Mouse (Mus musculus) C2C12 (cell line): ENCODE results near the gene Etfbkmt. TPM values are rescaled to one million over a fixed set of nuclear protein-coding genes. Genes with fewer than 3 reads are reported as not detected.

Experiments used
- H3K27me3 ChIP-seq: one replicate; pipeline ENCODE4 v1.6.1; 2011; ENCODE audit not compliant: control insufficient read depth, insufficient read depth, insufficient read length
- H3K36me3 ChIP-seq: one replicate; pipeline ENCODE4 v1.6.1; 2011; ENCODE audit not compliant: control insufficient read depth, insufficient read depth
- H3K4me3 ChIP-seq: one replicate; pipeline ENCODE4 v1.5.1; 2011; ENCODE audit warnings: mild to moderate bottlenecking, control low read depth; ENCODE audit not compliant: poor library complexity, insufficient read depth, severe bottlenecking
- H3K79me2 ChIP-seq: one replicate; pipeline ENCODE4 v1.6.1; 2011; ENCODE audit not compliant: control insufficient read depth, insufficient read depth
- H3K79me3 ChIP-seq: one replicate; pipeline ENCODE4 v1.6.1; 2011; ENCODE audit warnings: low read depth, control low read depth
- H3ac ChIP-seq: one replicate; pipeline ENCODE3; 2011; ENCODE audit warnings: low read depth; ENCODE audit not compliant: control insufficient read depth, insufficient read length
- CEBPB ChIP-seq: IDR thresholded peaks from one replicate; pipeline ENCODE4 v1.6.1; 2011; ENCODE audit warnings: low read depth, mild to moderate bottlenecking, control low read depth, moderate library complexity
- CTCF ChIP-seq: IDR thresholded peaks from one replicate; pipeline ENCODE4 v1.5.1; 2011; ENCODE audit not compliant: control insufficient read depth, insufficient read depth, insufficient read length
- FOSL1 ChIP-seq: IDR thresholded peaks from one replicate; pipeline ENCODE4 v1.8.0; 2011; ENCODE audit warnings: mild to moderate bottlenecking, low read length; ENCODE audit not compliant: poor library complexity, insufficient read depth, severe bottlenecking
- MAX ChIP-seq: IDR thresholded peaks from one replicate; pipeline ENCODE4 v1.6.1; 2011; ENCODE audit warnings: mild to moderate bottlenecking, control low read depth
- MYOD1 ChIP-seq: IDR thresholded peaks from one replicate; pipeline ENCODE4 v1.6.1; 2011; ENCODE audit warnings: low read depth; ENCODE audit not compliant: control insufficient read depth, insufficient read length
- MYOG ChIP-seq: IDR thresholded peaks from one replicate; pipeline ENCODE4 v1.6.1; 2011; ENCODE audit not compliant: control insufficient read depth, insufficient read length; ENCODE audit errors: extremely low read depth
- USF1 ChIP-seq: IDR thresholded peaks from one replicate; pipeline ENCODE4 v1.6.1; 2011; ENCODE audit warnings: low read depth, mild to moderate bottlenecking, control low read depth, moderate library complexity
- polyA plus RNA-seq: library from polyadenylated mRNA; unstranded; fragments of >200 nt; fragmentation: generic; extraction: Trizol; gene quantifications from one replicate; pipeline ENCODE4 v1.2.1, GENCODE M21; 2012; ENCODE audit warnings: missing spikeins

The Etfbkmt gene
- polyA plus RNA-seq, 1 experiment, result 2.2 TPM

DNA sequence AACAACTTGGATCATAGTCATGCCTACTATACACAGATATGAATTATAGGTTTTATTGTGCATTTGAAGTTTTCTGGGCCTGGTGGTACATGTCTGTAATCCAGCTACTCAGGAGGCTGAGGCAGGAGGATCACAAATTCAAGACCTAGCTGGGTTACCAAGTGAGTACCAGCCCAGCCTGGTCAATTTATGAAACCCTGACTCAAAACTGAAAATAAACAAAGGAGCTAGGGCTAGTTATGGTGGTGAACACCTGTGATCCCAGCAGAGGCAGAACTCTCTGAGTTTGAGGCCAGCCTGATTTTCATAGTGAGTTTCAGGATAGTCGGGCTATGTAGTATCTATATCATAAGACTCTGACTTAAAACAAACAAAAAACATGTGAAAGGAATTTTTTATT lies 42.4 kb upstream of the Etfbkmt start:
- Histone ChIP-seq H3K79me2 (peaks cover 79% of the 10 kb centered on the region), H3K4me3 (no peak overlapping the region), H3K36me3 (no peaks in the 10 kb centered on the region), H3K27me3 (no peaks in the 10 kb centered on the region), H3K79me3 (peaks cover 49% of the 10 kb centered on the region), H3ac (no peak overlapping the region)
- TF ChIP-seq MAX, result no peak
- TF ChIP-seq CTCF, result no peak
- no peak for TF ChIP-seq FOSL1
- TF ChIP-seq CEBPB, result no peak
- no peak for TF ChIP-seq MYOD1
- TF ChIP-seq MYOG, result no peak
- TF ChIP-seq USF1, result no peak

DNA sequence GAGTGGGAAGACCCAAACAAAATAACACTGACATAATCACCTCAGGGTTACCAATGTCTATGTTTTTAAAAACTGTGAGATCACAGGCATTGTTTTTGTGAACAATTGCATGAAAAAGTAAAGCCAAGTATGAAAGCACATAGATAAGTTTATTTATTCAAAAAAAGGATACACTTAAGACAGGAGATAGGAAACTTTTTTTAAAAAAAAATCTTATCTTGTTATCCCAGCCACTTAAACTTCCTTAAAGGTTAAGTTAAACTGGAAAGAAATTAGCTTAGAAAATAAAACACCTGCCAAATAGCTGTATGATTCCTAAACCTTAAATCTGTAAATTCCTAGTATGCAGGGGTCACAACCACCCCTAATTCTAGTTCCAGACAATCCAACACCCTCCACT lies 40.7 kb upstream of the Etfbkmt start:
- Histone ChIP-seq H3K79me3 (peaks cover 42% of the 10 kb centered on the region), H3ac (no peak overlapping the region), H3K36me3 (no peaks in the 10 kb centered on the region), H3K79me2 (peaks cover 64% of the 10 kb centered on the region), H3K4me3 (no peak overlapping the region), H3K27me3 (no peaks in the 10 kb centered on the region)
- TF ChIP-seq CTCF, result no peak

DNA sequence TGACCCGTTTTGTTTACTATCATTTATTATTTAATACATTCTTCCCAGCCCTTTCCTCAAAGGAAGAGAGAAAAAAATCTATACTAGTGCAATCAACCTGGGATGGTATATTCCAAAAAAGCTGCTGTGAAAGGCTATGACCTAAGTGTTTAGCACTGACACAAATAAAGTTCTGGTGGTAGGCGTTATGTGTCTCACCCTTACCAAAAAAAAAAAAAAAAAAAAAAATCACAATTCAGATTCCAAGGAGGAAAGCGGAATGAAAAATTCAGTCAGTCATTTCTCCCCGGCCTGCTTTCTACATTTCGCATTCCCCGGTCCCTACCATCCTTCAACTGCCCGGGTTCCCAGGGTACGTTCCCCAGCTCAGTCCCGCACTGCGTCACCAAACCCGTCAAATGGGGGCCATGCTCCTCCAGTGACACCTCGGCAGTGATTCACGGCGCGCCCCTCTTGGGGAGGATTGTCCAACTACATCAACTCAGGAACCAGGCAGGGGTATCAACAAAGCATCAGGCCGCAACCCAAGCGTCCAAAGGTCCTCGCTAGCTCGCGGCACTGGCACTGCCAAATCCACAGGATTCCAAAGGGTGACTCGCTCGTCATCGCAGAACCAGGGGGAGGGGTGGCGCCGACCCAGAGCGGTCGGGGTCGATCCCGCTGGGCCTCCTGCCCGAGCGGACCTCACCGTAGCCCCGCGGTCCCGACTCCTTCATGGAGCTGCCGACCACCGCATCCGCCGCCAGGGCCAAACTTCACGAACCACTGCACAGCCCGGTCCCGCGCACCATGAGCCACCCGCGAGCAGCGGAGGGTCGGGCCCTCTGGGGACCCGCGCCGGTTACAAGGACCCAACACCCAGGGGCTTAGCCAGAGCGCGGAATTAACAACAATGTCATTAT lies 39.2 kb upstream of the Etfbkmt start:
- no peaks in the 10 kb centered on the region for H3K27me3 ChIP-seq

DNA sequence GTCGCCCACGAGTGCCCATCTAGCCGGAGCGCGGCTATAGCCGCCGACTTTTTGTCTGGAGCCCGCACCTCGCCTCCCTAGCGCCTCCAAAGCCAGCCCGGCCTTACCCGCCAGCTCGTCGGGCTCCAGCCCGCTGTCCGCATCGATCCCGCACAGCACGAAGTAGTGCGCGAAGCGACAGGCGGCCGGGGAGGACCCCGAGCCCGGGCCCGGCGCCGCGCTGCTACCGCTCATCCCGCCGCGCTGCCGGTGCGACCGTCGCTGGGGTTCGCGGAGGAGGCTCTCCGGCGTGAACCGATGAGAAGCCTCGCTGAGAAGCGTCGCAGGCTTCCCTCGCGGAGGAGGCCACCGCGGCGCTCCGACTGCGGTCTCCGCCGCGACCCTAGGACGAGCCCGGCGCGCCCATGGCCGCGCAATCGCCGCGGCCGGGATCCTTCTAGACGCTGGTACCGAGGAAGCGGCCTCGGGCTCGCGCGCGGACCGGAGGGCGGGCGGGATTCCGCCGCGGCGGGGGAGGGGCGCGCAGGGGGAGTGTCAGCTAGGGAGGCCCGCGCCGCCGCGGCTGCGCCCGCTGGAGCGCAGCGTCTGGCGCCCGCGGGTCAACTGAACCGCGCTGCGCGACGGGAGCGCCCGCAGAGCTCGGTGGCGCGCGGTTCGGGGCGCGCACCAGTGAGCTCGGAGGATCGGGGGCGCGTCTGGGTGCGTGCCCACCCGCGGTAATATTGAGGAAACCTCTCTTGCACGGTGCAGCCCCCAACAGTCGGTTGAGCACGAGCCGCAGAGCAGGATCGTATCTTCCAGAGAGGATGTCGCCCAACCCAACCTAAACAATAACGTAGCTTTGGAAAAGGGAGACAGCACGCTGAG lies 38.3 kb upstream of the Etfbkmt start, which contains the start of gene Dennd5b:
TSS of gene Dennd5b (minus strand) at position 605 of the 867 bp plus-strand sequence.
- peaks cover 30% of the 10 kb centered on the region for H3K79me3 ChIP-seq
- peaks cover 49% of the 10 kb centered on the region for H3K79me2 ChIP-seq
- no peaks in the 10 kb centered on the region for H3K27me3 ChIP-seq
- no peak for TF ChIP-seq MYOD1
- no peak for TF ChIP-seq USF1
- no peak for TF ChIP-seq MYOG
- no peak for TF ChIP-seq CTCF
- TF ChIP-seq FOSL1, result no peak
- TF ChIP-seq MAX, result no peak
- no peak for TF ChIP-seq CEBPB
- peak within 1 kb of the TSS; percentile 72 for H3K4me3 ChIP-seq
- no peaks in the 10 kb centered on the region for H3K36me3 ChIP-seq
- H3ac ChIP-seq, result peak within 1 kb of the TSS; percentile 84

More for the DNA sequence above, 39.2 kb upstream of the Etfbkmt start:
- H3K79me3 ChIP-seq, result peaks cover 32% of the 10 kb centered on the region
- H3ac ChIP-seq, result peak overlapping the region; percentile 84
- no peak for TF ChIP-seq USF1
- no peak for TF ChIP-seq MAX
- no peaks in the 10 kb centered on the region for H3K36me3 ChIP-seq
- peak overlapping the region; percentile 72 for H3K4me3 ChIP-seq
- peaks cover 51% of the 10 kb centered on the region for H3K79me2 ChIP-seq

DNA sequence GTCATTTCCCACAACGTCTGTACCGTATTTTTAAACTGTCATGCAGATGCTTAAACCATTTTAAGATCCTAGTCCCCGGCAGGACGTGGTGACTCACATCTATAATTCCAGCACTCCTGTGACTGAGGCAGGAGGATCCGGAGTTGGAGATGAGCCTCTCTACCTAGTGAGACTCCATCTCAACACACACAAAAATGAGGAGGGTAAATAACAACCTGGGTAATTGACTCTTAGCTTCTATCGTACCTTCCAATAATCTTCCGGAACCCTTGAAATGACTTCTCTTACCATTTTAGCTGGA lies 37.8 kb upstream of the Etfbkmt start:
- Histone ChIP-seq H3K27me3 (no peaks in the 10 kb centered on the region), H3K79me3 (peaks cover 27% of the 10 kb centered on the region), H3ac (peak overlapping the region; percentile 84), H3K79me2 (peaks cover 43% of the 10 kb centered on the region), H3K4me3 (peak overlapping the region; percentile 72), H3K36me3 (no peaks in the 10 kb centered on the region)
- TF ChIP-seq CTCF (no peak), FOSL1 (no peak), MYOG (no peak), MYOD1 (no peak), MAX (no peak), CEBPB (no peak), USF1 (no peak)

DNA sequence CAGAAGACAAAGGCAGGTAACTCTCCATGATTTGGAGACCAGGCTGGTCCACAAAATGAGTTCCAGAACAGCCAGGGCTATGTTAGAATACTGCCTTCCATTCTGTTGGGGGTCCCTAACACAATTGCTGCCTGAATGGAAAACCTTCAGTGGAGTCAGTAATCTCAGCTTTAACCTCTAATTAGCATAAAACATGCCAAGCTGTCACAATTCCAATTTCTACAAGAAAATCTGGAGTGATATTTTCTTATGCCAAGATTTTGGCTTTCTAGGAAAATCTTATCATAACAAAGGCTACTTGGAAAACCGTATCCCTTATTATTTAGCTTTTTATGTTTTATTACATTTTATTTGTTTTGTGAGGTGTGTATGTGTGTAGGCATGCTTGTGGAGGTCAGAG lies 36.2 kb upstream of the Etfbkmt start:
- H3ac ChIP-seq, result no peak overlapping the region
- peaks cover 27% of the 10 kb centered on the region for H3K79me2 ChIP-seq
- no peaks in the 10 kb centered on the region for H3K27me3 ChIP-seq
- TF ChIP-seq MYOD1 (no peak), CEBPB (no peak)
- no peaks in the 10 kb centered on the region for H3K36me3 ChIP-seq
- no peak overlapping the region for H3K4me3 ChIP-seq
- peaks cover 17% of the 10 kb centered on the region for H3K79me3 ChIP-seq
